Mouse (Mus musculus) erythroid progenitor cell, adult 5-6 weeks (primary cell): Measurements from ENCODE around the gene Lrmda. TPM values are rescaled to one million over a fixed set of nuclear protein-coding genes. Genes with fewer than 3 reads are reported as not detected.

ENCODE experiments used
- ATAC-seq: replicated peaks from 2 replicates; pipeline ENCODE4 v1.8.0; 2016; ENCODE audit warnings: moderate number of reproducible peaks, mild to moderate bottlenecking, moderate TSS enrichment, inconsistent platforms; ENCODE audit not compliant: poor library complexity, low FRiP score, severe bottlenecking
- total RNA-seq, 2 experiments: library from RNA; stranded (forward) in 1 of 2; stranded (reverse) in 1 of 2; fragments of 150-400 nt in 1 of 2; fragments of 186-747, 209-891 nt in 1 of 2; gene quantifications; 2 replicates each; pipeline versions ENCODE4 v1.2.3 to v1.2.4; 2015 to 2017; ENCODE audit warnings: low replicate concordance in 2 of 2

Gene Lrmda
- 12.2 TPM in 1 of 2 replicates, not detected in the other for total RNA-seq (2015; ENCODE audit: low replicate concordance)
- total RNA-seq (2017; ENCODE audit: low replicate concordance), result not detected in 2 replicates

- ATAC-seq, result no peak
Measured at GRCm38 (mm10) chr14:22019252-22019948, at the start of gene Lrmda. Gene Lrmda (plus strand): TSS chr14:22019712.

GRCm38 (mm10) chr14:21981462-21981861 lies 38.0 kb upstream of the Lrmda start:
- no peak for ATAC-seq

GRCm38 (mm10) chr14:21982096-21982591 lies 37.4 kb upstream of the Lrmda start:
- ATAC-seq, result no peak

- ATAC-seq, result no peak
Measured at GRCm38 (mm10) chr14:21982592-21983310, 36.8 kb upstream of the Lrmda start.

GRCm38 (mm10) chr14:21983311-21983949 lies 36.1 kb upstream of the Lrmda start:
- no peak for ATAC-seq

GRCm38 (mm10) chr14:21983950-21984730 lies 35.4 kb upstream of the Lrmda start:
- ATAC-seq, result no peak

GRCm38 (mm10) chr14:21984757-21985425 lies 34.6 kb upstream of the Lrmda start:
- ATAC-seq, result no peak

- ATAC-seq, result no peak
Measured at GRCm38 (mm10) chr14:21985426-21985931, 34.0 kb upstream of the Lrmda start.

GRCm38 (mm10) chr14:21985981-21986732 lies 33.4 kb upstream of the Lrmda start:
- ATAC-seq, result no peak

GRCm38 (mm10) chr14:21986733-21987659 lies 32.5 kb upstream of the Lrmda start:
- ATAC-seq, result no peak

GRCm38 (mm10) chr14:21987660-21988576 lies 31.6 kb upstream of the Lrmda start:
- ATAC-seq, result no peak

- ATAC-seq, result no peak
Measured at GRCm38 (mm10) chr14:21988577-21989290, 30.8 kb upstream of the Lrmda start.

GRCm38 (mm10) chr14:21989291-21989913 lies 30.1 kb upstream of the Lrmda start, which contains the start of gene Zfp503:
Gene Zfp503 (minus strand): TSS chr14:21989601.
- ATAC-seq, result no peak

GRCm38 (mm10) chr14:21990321-21991021 lies 29.0 kb upstream of the Lrmda start:
- ATAC-seq, result no peak
